Mouse (Mus musculus): ENCODE results near the gene Olfr31.

Olfr31 gene

DNA sequence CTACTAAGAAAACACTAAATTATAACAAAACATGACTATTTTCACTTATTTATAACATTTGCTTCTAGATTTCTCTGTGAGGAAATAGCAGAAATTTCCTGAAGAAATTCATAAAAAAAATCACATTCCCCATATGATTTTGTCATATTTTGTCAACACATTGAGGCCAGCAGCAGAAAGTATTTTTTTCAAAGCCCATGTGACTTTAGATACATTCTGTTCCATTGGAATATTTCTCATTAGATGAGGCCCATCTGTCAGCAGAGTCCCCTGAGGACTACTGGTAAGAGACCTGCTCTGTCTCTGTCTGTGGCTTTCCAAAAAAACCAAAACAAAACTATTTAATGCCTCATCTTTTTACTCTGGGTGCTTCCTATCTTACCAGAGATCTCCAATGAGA lies at the start of gene Olfr31:
TSS of gene Olfr31 (plus strand) at position 301 of the 400 bp plus-strand sequence.
- no peak for DNase-seq (ENCODE audit: low read depth, low spot score)

GRCm38 (mm10) chr14:14294426-14294825 lies 28.2 kb upstream of the Olfr31 start:
- DNase-seq (ENCODE audit: low read depth, low spot score), result no peak

DNA sequence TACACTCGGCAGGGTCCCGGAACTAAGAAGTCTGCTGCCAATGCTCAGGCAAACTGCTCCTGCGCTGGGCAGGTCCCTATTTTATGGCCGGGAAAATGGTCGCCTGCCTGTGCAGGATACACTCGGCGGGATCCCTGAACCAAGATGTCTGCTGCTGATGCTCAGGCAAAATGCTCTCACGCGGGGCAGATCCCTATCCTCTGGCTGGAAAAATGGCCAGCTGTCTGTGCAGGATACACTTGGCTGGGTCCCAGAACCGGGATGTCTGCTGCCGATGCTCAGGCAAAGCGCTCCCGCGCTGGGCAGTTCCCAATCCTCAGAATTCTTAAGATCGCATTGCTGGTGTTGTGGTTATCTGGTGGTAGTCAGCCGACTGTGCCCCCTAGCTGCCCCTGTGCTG lies 13.7 kb upstream of the Olfr31 start:
- DNase-seq (ENCODE audit: low read depth, low spot score), result no peak

GRCm38 (mm10) chr14:14309416-14309815 lies 13.2 kb upstream of the Olfr31 start:
- DNase-seq (ENCODE audit: low read depth, low spot score), result no peak

DNA sequence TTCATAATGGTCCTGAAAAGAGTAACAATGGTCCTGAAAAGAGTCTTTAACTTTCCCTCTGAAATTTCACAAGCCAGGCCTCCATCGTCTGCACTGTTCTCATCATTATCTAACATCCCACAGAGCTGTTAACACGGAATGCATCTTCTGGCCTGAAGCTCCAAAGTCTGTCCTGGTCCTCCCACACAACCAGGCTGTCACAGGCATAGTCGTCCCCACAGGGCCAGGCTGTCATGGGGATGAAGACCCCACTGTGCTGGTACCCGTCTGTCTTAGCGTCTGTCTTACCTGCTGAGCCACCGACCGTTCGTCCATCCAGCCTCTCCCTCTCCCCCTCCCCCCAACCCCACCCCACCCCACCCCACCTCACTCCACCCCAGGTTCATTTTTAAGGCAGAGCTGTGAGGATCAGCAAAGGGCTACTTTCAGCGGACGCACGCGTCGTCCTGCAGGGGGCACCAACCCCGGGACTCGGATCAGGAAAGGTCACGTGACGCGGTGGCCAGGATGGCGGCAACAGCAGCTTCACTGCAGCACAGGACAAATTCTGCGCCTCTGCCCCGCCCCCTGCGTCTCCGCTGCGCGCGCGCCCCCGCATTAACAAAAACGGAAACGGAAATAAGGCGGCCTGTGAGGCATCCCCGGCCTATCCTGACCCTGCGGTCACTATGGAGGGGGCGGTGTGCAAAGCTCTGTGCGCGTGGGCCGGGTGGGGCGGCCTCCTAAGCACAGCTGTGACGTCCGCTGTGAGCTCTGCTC lies 22.7 kb downstream of the Olfr31 start:
- no peak for DNase-seq (ENCODE audit: low read depth, low spot score)

DNA sequence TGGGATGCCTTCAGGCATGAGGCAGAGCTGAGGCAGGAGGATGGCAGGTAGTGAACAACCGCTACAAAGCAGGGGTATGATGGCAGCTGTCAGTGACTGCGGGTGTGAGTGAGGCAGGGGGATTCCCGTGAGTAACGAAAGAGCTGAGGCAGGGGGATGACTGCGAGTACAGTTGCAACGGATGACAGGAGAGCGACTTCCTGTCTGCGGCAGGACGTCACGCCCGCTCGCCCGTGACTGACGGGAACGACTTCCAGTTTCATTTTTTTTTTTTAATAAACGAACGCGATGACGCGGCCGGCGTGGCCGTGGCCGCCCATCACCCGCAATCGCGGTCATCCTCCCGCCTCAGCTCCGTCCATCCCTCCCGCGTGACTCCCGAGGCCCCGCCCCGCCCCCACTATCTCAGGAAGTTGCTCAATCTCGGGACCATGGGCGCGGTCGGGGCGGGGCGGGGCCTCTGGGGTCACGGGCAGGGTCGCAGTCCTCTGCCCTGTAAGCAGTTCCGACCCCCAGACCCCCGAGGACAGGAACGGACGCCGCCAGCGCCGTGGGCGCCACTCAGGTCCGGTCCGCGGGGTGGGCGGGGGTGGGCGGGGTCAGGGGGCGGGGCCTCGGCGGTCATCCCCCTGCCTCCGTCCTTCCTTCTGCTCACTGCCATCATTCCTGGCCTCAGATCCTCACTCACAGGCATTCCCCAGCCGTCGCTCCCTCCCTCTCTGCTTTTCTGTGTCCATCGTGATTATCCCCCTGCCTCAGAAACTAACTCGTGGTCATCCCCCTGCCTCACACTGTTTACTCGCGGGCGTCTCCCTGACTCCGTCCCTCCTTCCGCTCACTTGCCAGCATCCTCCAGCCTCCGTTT lies 23.6 kb downstream of the Olfr31 start, which contains the start of gene Il3ra:
TSS of gene Il3ra (plus strand) at position 328 of the 865 bp plus-strand sequence.
- no peak for DNase-seq (ENCODE audit: low read depth, low spot score)

DNA sequence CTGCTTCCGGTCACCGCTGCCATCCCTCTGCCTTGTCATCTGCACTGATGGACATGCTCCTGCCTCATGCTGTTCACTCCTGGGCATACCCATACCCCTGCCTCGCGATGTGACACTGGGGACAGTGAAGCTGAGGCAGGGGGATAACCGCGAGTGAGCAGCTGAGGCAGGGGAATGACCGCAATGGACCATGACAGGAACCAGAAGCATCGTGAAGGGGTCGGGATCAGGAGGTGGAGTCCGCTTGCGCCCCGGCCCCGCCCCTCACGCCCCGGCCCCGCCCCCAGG lies 24.1 kb downstream of the Olfr31 start:
- no peak for DNase-seq (ENCODE audit: low read depth, low spot score)

DNA sequence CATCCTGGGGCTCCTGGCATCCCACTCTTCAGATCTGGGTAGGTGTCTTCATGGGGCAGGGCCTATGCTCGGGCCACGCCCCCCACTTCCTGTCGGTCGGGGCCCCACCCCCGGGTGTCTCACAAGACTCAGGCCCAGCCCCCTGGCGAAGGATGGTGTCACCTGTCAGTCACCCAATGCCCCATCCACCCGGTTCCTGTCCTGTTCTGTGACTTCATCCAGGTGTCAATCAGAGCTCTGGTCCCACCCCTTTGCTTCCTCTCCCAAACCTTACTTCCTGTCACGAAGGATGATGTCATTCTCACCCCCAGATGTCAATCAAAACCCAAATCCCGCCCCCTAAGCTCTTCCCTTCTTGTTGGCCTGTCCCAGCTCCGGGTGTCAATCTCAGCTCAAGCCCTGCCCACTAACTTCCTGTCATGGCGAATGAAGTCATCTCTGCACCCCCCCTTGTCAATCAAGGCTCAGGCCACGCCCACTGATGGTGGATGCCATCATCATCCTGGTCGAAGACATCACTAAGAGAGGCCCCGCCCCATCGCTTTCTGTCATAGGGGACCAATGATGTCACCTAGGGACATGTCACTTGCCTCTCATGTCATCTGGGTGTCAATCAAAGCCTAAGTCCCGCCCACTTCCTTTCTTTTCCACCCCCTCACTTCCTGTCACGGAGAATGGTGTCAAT lies 24.7 kb downstream of the Olfr31 start:
- DNase-seq (ENCODE audit: low read depth, low spot score), result no peak

GRCm38 (mm10) chr14:14347836-14348621 lies 25.4 kb downstream of the Olfr31 start:
- no peak for DNase-seq (ENCODE audit: low read depth, low spot score)

- DNase-seq (ENCODE audit: low read depth, low spot score), result no peak
Measured at GRCm38 (mm10) chr14:14348674-14349401, 26.2 kb downstream of the Olfr31 start.

- DNase-seq (ENCODE audit: low read depth, low spot score), result no peak
Measured at GRCm38 (mm10) chr14:14349485-14350262, 27.0 kb downstream of the Olfr31 start.

GRCm38 (mm10) chr14:14350263-14351147 lies 27.9 kb downstream of the Olfr31 start:
- no peak for DNase-seq (ENCODE audit: low read depth, low spot score)

DNA sequence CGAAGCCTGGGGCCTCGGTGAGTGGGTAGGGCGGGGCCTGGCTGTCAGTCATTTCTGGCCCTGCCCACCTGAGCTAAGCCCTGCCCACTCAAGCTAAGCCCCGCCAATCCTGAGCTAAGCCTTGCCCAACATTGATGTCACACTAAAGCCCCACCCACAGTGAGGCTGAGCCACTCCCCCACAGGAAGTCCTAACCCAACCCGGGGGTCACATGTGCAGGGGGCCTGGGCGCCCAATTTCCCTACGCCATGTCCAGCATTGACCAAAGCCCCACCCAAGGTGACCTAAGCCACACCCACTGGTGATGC lies 28.5 kb downstream of the Olfr31 start:
- DNase-seq (ENCODE audit: low read depth, low spot score), result no peak

DNA sequence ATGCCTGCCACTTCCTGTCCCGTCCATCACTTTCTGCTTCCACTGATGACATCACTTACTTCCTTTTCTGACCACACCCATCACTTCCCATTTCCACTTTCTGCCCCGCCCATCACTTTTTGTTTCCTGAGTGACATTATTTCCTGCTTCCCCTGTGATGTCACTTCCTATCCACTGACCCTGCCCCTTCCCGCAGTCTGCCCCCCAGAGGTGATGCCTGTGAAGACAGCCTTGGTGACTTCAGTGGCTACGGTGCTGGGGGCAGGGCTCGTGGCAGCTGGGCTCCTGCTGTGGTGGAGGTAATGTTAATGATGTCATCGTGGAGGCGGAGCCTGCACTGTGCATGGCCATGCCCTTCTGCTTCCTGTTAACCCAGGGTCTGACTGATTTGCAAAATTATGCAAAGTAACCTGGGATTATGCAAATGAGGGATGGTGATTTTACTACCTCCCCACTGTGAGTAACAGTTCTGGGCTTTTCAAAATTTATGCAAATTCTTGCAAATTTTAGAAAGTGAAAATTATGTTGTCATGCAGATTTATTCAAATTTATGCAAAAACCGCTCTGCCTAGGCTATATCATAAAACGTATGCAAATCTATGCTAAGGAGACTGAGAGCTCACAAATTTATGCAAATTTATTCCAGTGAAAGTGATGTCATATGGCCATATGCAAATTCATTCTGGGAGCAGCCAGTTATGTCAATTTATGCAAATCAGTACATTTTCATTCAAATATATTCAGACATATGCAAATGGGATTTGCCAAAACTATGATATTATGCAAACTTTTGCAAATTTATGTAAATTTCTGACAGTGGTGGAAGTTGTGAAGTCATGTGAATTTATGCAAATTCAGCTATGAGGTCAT lies 29.3 kb downstream of the Olfr31 start:
- no peak for DNase-seq (ENCODE audit: low read depth, low spot score)

DNA sequence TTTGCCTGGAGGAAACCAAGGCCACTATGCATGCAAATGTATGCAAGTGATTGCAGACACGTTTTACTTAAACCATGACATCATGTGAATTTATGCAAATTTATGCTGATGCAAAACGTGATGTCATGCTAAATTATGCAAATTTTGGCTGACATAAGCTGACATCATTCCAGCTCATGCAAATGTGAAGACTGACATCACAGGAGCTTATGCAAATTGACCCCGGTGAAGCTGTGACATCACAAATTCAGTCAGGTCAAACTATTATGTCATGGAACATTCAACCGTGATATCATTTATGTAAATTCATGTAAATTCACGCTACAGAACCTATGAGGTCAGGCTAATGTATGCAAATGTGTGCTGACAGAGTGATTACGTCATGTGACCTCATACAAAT lies 30.0 kb downstream of the Olfr31 start:
- DNase-seq (ENCODE audit: low read depth, low spot score), result no peak

GRCm38 (mm10) chr14:14353081-14353732 lies 30.6 kb downstream of the Olfr31 start:
- no peak for DNase-seq (ENCODE audit: low read depth, low spot score)

DNA sequence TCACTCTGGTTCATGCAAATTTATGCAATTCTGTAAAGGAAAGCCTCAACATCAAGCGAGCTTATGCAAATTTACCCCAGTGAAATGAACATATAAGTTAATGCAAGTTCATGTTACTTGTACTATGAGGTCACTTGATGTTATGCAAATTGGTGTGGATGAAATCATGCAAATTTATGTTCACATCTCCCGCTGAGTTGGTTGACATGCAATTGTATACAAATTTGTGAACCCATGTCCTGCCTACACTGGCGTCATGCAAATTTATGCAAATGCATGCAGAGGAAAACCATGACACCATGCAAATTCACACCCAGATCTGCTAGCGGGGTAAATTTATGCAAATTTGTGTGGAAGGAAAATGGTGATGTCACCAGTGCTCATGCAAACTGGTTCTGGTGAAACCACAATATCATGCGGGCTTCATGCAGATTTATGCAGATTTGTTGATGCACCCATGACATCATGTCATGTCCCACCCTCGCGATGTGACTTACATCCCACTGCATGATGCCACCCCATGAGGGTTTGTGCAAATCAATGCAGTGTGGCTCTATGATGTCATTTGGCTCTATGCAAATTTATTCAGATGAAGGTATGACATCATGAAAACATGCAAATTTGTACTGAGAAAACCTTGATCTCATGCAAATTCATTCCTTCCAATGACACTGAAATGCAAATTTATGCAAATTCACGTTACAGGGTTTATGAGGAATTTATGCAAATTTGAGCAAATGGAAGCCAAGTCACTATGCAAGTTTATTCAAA lies 31.3 kb downstream of the Olfr31 start:
- no peak for DNase-seq (ENCODE audit: low read depth, low spot score)
